Mouse (Mus musculus) heart, adult 2 months (tissue): Measurements from ENCODE around the gene Evi2. TPM values are rescaled to one million over a fixed set of nuclear protein-coding genes. Genes with fewer than 3 reads are reported as not detected.
A peak's percentile ranks its signal among the peaks of the same experiment; 100 is the strongest.

Source experiments
- DNase-seq, 2 experiments: peaks; one replicate each; pipeline ENCODE4 v3.0.0; 2021
- H3K27ac ChIP-seq: fragments of 200-600 bp; 2 replicates; pipeline ENCODE4 v1.8.1; 2022
- H3K27me3 ChIP-seq: fragments of 200-500 bp; 2 replicates; pipeline ENCODE4 v1.6.1; 2012; ENCODE audit warnings: mild to moderate bottlenecking, low read length, inconsistent platforms, mixed read lengths; ENCODE audit not compliant: control insufficient read depth, insufficient read depth
- H3K36me3 ChIP-seq: fragments of 200-500 bp; 2 replicates; pipeline ENCODE4 v1.6.1; 2012; ENCODE audit warnings: low read length, inconsistent platforms; ENCODE audit not compliant: control insufficient read depth, insufficient read depth
- H3K4me1 ChIP-seq: fragments of 200-500 bp; 2 replicates; pipeline ENCODE4 v1.6.1; 2011; ENCODE audit warnings: low read length; ENCODE audit not compliant: control insufficient read depth, insufficient read depth
- H3K4me3 ChIP-seq: fragments of 200-600 bp; 2 replicates; pipeline ENCODE4 v1.8.1; 2022
- H3K79me2 ChIP-seq: fragments of 200-500 bp; replicated peaks from 2 replicates; pipeline ENCODE4 v1.6.1; 2012; ENCODE audit warnings: mild to moderate bottlenecking, inconsistent platforms, low read length, moderate library complexity, mixed read lengths; ENCODE audit not compliant: control insufficient read depth, insufficient read depth
- H3K9ac ChIP-seq: fragments of 200-500 bp; 2 replicates; pipeline ENCODE4 v1.6.1; 2012; ENCODE audit warnings: low read depth, mild to moderate bottlenecking, control low read depth, inconsistent platforms, low read length, mixed read lengths
- CTCF ChIP-seq: fragments of 200-600 bp; IDR thresholded peaks from 2 replicates; pipeline ENCODE4 v1.8.1; 2022; ENCODE audit warnings: antibody characterized with exemption, mild to moderate bottlenecking, moderate library complexity
- EP300 ChIP-seq: fragments of 200-500 bp; IDR thresholded peaks from 2 replicates; pipeline ENCODE4 v1.6.1; 2011; ENCODE audit warnings: low read depth, low read length, control low read depth; ENCODE audit not compliant: insufficient read depth
- POLR2A ChIP-seq: fragments of 200-500 bp; IDR thresholded peaks from 2 replicates; pipeline ENCODE4 v1.6.1; 2011; ENCODE audit warnings: mild to moderate bottlenecking, low read depth, low read length, control low read depth; ENCODE audit not compliant: insufficient read depth
- WGBS: fragments of 180-500 bp; shearing (Covaris S2); methylation state at CpG from one replicate; pipeline ENCODE4 v1.1.7; 2018; 5-methylcytosine and 5-hydroxymethylcytosine counted together
- intact Hi-C: fragments of 180-260 bp; cut with DNase I; formaldehyde crosslinking; loops from one replicate; pipeline ENCODE4 v1.15.1; 2025
- polyA plus RNA-seq: library from polyadenylated mRNA; depleted of rRNA; stranded (reverse); fragments of >200 nt; gene quantifications from 2 replicates; pipeline ENCODE4 v1.2.3, GENCODE M21; 2012
- total RNA-seq, 2 experiments: library from RNA; stranded (reverse); gene quantifications; 2 replicates each; pipeline ENCODE4 v1.2.3; 2021

Evi2 gene
- total and polyA plus RNA-seq, 3 experiments, result 0.14 to 0.29 (median 0.16) TPM

DNA sequence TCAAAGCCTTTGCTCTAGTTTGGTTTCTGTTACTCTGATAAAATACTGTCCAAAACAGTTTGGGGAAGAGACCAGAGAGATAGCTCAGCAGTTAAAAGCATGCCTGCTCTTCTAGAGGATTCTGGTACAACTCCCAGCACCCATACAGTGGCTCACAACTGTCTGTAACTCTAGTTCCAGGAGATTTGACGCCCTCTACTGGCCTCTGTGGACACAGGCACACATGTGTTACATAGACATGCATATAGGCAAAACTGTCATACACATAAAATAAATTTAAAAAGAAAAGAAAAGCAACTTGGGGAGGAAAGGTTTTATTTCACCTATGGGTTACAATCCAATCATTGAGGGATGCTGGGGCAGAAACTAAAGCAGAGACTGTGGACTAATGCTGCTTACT lies 36.6 kb upstream of the Evi2 start:
- Histone ChIP-seq H3K9ac (no peak overlapping the region), H3K27ac (no peak overlapping the region), H3K4me3 (no peak overlapping the region), H3K4me1 (no peaks in the 10 kb centered on the region), H3K27me3 (no peaks in the 10 kb centered on the region), H3K79me2 (no peaks in the 10 kb centered on the region), H3K36me3 (no peaks in the 10 kb centered on the region)
- TF ChIP-seq EP300, result no peak
- TF ChIP-seq CTCF, result no peak
- no peak for TF ChIP-seq POLR2A
- DNase-seq, result no peak
- 44% methylated on average over 1 of the region's 1 CpGs for WGBS
- intact Hi-C loops, result no loop called here

DNA sequence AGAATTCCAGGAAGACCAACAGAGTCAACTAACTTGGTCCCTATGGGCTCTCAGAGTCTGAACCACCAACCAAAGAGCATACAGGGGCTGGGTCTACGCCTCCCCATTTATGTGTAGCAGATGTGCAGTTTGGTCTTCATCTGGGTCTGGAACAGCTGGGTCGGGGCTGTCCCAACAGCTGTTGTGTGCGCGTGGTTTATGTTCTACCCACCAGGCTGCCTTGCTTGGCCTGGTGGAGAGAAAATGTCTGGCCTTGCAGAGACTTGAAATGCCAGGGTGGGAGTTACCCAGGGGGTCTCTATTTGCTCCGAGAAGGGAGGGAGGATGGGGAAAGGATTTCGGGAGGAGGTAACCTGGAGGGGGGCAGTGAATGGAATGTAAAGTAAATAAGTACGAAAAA lies 33.1 kb upstream of the Evi2 start:
- 92% methylated on average over 7 of the region's 7 CpGs for WGBS
- no peak for TF ChIP-seq CTCF
- TF ChIP-seq EP300, result no peak
- TF ChIP-seq POLR2A, result no peak
- intact Hi-C loops, result no loop called here
- no peak overlapping the region for H3K4me3 ChIP-seq
- no peak overlapping the region for H3K9ac ChIP-seq
- H3K27ac ChIP-seq, result no peak overlapping the region
- no peaks in the 10 kb centered on the region for H3K79me2 ChIP-seq
- no peaks in the 10 kb centered on the region for H3K36me3 ChIP-seq
- no peaks in the 10 kb centered on the region for H3K27me3 ChIP-seq
- DNase-seq, result no peak
- H3K4me1 ChIP-seq, result no peaks in the 10 kb centered on the region

DNA sequence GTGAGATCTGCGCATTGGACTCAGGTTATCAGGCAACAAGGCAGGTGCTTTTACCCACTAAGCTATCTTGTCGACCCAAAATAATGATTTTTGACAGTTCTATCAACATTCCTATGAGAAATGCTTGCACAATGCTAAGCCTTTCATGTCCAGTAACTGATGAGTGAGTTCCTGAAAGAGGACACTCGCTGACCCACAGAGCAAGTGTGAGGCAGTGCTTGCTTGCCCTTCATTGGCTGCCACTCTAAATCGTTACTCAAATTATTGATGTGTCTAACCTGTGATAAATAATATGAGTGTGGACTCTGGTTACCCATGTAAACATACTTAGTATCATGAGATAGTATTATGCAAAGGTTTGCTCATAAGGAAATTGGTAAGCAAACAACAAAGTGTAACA lies 30.1 kb upstream of the Evi2 start:
- Histone ChIP-seq H3K27me3 (no peaks in the 10 kb centered on the region), H3K4me1 (no peaks in the 10 kb centered on the region), H3K27ac (no peak overlapping the region), H3K36me3 (no peaks in the 10 kb centered on the region), H3K9ac (no peak overlapping the region), H3K4me3 (no peak overlapping the region), H3K79me2 (no peaks in the 10 kb centered on the region)
- no peak for TF ChIP-seq CTCF
- TF ChIP-seq POLR2A, result no peak
- no peak for TF ChIP-seq EP300
- whole genome bisulfite sequencing, result 90% methylated on average over 4 of the region's 4 CpGs
- no peak for DNase-seq
- intact Hi-C loops, result no loop called here

DNA sequence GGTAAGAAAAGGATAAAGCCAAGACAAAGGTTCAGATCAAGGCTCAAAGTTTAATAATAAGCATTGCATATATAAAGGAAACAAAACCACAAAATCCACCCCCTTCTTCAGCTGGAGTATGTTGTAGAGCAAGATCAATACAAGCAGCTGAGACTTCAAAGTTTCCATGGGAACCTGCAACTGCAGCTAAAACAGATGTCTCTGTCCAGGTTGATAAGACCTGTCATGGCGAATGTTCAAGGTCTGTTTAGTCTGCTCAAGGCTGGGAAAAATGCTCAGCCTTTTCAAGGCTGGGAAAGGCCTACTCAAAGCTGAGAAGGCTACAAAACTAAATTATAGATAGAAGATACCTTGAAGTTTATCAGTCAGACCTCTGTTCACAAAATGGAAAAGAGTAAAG lies 22.2 kb upstream of the Evi2 start:
- H3K79me2 ChIP-seq, result no peaks in the 10 kb centered on the region
- intact Hi-C loops, result no loop called here
- 0 out of 2 replicates have a peak, but pooled peaks cover 2% of the 10 kb centered on the region for H3K36me3 ChIP-seq
- H3K9ac ChIP-seq, result no peak overlapping the region
- no peaks in the 10 kb centered on the region for H3K27me3 ChIP-seq
- DNase-seq, result no peak
- TF ChIP-seq POLR2A (no peak), EP300 (no peak), CTCF (no peak)
- H3K4me3 ChIP-seq, result no peak overlapping the region
- no peaks in the 10 kb centered on the region for H3K4me1 ChIP-seq
- no peak overlapping the region for H3K27ac ChIP-seq
- 56% methylated on average over 1 of the region's 1 CpGs for WGBS

DNA sequence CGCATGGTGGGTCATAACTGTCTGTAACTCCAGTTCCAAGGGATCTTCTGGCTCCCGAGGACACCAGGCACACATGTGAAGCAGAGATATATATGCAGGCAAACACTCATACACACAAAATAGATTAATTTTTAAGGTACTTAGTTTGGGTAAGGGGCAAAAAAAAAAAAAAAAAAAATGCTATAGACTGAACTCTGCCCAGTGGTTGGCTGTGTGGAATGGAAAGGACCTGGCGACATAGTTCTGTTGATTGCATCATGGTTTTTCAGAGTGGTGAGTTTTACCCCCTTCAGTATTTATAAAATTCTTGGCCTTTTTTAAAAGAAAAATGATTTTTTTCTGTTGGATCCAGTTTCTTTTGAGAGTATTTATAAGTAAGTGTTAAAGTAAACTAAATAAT lies 5.9 kb upstream of the Evi2 start:
- no peaks in the 10 kb centered on the region for H3K79me2 ChIP-seq
- intact Hi-C loops, result no loop called here
- no peak overlapping the region for H3K9ac ChIP-seq
- 96% methylated on average over 3 of the region's 3 CpGs for WGBS
- no peak overlapping the region for H3K4me3 ChIP-seq
- DNase-seq, result no peak
- no peak overlapping the region for H3K27ac ChIP-seq
- no peaks in the 10 kb centered on the region for H3K36me3 ChIP-seq
- no peaks in the 10 kb centered on the region for H3K27me3 ChIP-seq
- TF ChIP-seq CTCF (no peak), POLR2A (no peak), EP300 (no peak)
- H3K4me1 ChIP-seq, result peaks cover 3% of the 10 kb centered on the region

DNA sequence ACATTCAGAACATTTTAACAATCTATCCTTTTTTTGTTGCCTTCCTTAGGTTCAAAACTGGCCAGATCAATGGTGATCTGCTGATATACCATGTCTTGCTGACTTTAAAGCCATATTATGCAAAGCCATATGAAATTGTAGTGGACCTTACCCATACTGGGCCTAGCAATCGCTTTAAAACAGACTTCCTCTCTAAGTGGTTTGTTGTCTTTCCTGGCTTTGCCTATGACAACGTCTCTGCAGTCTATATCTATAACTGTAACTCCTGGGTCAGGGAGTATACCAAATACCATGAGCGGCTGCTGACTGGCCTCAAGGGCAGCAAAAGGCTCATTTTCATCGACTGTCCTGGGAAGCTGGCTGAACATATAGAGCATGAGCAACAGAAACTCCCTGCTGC lies 5.2 kb upstream of the Evi2 start:
- Histone ChIP-seq H3K27ac (no peak overlapping the region), H3K27me3 (no peaks in the 10 kb centered on the region), H3K79me2 (no peaks in the 10 kb centered on the region), H3K4me3 (no peak overlapping the region), H3K9ac (no peak overlapping the region), H3K4me1 (peaks cover 3% of the 10 kb centered on the region), H3K36me3 (no peaks in the 10 kb centered on the region)
- DNase-seq, result no peak
- intact Hi-C loops, result no loop called here
- TF ChIP-seq EP300, result no peak
- TF ChIP-seq POLR2A, result no peak
- TF ChIP-seq CTCF, result no peak
- WGBS, result 72% methylated on average over 4 of the region's 4 CpGs

DNA sequence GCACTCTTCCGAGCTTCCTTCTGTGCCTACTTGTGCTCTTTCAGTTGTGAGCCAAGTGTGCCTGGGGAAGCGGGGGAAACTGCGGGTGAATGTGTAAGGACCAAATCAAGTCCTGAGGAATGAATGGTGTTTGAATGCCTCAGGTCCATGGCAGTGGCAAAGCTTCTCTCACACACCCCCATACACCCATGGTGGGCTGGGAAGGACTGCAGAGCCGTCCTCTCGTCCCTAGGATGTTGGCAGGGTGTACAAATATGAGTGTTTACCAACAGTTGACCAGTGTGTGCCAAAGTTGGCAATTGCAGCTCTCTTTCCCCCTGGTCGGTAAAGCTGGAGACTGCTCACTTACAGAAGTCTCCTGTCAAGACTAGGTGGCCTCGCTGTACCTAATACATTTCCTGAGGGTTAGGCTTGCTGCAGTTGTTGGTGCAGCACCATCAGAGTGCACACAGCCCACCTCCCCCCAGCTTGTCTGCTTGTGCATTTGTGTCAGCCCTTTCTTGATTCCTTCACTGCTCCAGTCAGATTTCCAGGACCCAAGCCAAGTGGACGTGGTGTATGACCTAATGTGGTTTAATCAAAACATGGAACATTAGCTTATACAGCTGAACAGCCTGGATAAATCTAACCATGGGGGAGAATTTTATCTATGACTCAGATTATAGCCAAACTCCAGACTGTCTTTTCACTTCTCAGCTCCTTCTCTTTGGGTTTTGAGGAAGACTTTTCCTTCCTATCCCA lies 3.7 kb upstream of the Evi2 start:
- no peak overlapping the region for H3K27ac ChIP-seq
- intact Hi-C loops, result no loop called here
- no peak overlapping the region for H3K4me3 ChIP-seq
- no peaks in the 10 kb centered on the region for H3K36me3 ChIP-seq
- peak; percentile 29 to 37 for DNase-seq
- H3K4me1 ChIP-seq, result peaks cover 3% of the 10 kb centered on the region
- TF ChIP-seq POLR2A, result no peak
- no peaks in the 10 kb centered on the region for H3K79me2 ChIP-seq
- H3K9ac ChIP-seq, result no peak overlapping the region
- WGBS, result 62% methylated on average over 8 of the region's 8 CpGs
- no peaks in the 10 kb centered on the region for H3K27me3 ChIP-seq
